Mouse (Mus musculus): Measurements from ENCODE around the gene Cela3b. TPM values are rescaled to one million over a fixed set of nuclear protein-coding genes. Genes with fewer than 3 reads are reported as not detected.
"Not testable (repeated sequence)": the region's sequence is repeated elsewhere in the genome, so short reads cannot be mapped to it uniquely, and the experiment has no call there.

Gene Cela3b
- polyA plus RNA-seq, 1 experiment from 2014 or later, result not detected

GRCm38 (mm10) chr4:137448197-137448596, 17.9 kb upstream of the Cela3b start:
- Histone ChIP-seq H3K4me1 (replicated peaks) (peaks cover 29% of the 10 kb centered on the region), H3K27me3 (replicated peaks) (0 out of 2 replicates have a peak, but pooled peaks cover 3% of the 10 kb centered on the region), H3K9me3 (replicated peaks) (no peaks in the 10 kb centered on the region), H3K4me3 (no peak overlapping the region), H3K36me3 (no peaks in the 10 kb centered on the region), H3K9ac (peak overlapping the region; percentile 8; the same call in 1 of the 2 replicates), H3K4me2 (0 out of 2 replicates have a peak overlapping the region, but pooled peaks have one; percentile 8), H3K27ac (ENCODE audit: poor library complexity, severe bottlenecking) (peak overlapping the region; percentile 18; the same call in 1 of the 2 replicates)
- 29% methylated on average over 6 of the region's 6 CpGs for WGBS
- ATAC-seq (ENCODE audit: insufficient number of reproducible peaks, low FRiP score), result no peak

GRCm38 (mm10) chr4:137447363-137448196, 17.2 kb upstream of the Cela3b start:
- no peak for ATAC-seq (ENCODE audit: insufficient number of reproducible peaks, low FRiP score)
- H3K36me3 ChIP-seq, result no peaks in the 10 kb centered on the region
- no peak overlapping the region for H3K4me3 ChIP-seq
- 0 out of 2 replicates have a peak overlapping the region, but pooled peaks have one; percentile 8 for H3K9ac ChIP-seq
- H3K27ac ChIP-seq (ENCODE audit: poor library complexity, severe bottlenecking), result peak overlapping the region; percentile 18; the same call in 1 of the 2 replicates
- peaks cover 27% of the 10 kb centered on the region for H3K4me1 ChIP-seq (replicated peaks)
- WGBS, result 55% methylated on average over 7 of the region's 7 CpGs
- H3K9me3 ChIP-seq (replicated peaks), result no peaks in the 10 kb centered on the region
- H3K4me2 ChIP-seq, result 0 out of 2 replicates have a peak overlapping the region, but pooled peaks have one; percentile 8
- H3K27me3 ChIP-seq (replicated peaks), result 0 out of 2 replicates have a peak, but pooled peaks cover 3% of the 10 kb centered on the region

GRCm38 (mm10) chr4:137445881-137446280, 15.5 kb upstream of the Cela3b start:
- H3K27ac ChIP-seq (ENCODE audit: poor library complexity, severe bottlenecking), result no peak overlapping the region
- no peak for ATAC-seq (ENCODE audit: insufficient number of reproducible peaks, low FRiP score)
- H3K9me3 ChIP-seq (replicated peaks), result peaks cover 4% of the 10 kb centered on the region; the same call in 1 of the 2 replicates
- WGBS, result 88% methylated on average over 4 of the region's 4 CpGs
- H3K4me1 ChIP-seq (replicated peaks), result peaks cover 27% of the 10 kb centered on the region
- no peak overlapping the region for H3K4me2 ChIP-seq
- no peaks in the 10 kb centered on the region for H3K36me3 ChIP-seq
- no peak overlapping the region for H3K4me3 ChIP-seq
- no peak overlapping the region for H3K9ac ChIP-seq
- 0 out of 2 replicates have a peak, but pooled peaks cover 3% of the 10 kb centered on the region for H3K27me3 ChIP-seq (replicated peaks)

GRCm38 (mm10) chr4:137443625-137444024, 13.3 kb upstream of the Cela3b start:
- H3K4me2 ChIP-seq, result 0 out of 2 replicates have a peak overlapping the region, but pooled peaks have one; percentile 23

GRCm38 (mm10) chr4:137441332-137441731, 11.0 kb upstream of the Cela3b start:
- no peaks in the 10 kb centered on the region for H3K36me3 ChIP-seq
- 0 out of 2 replicates have a peak, but pooled peaks cover 3% of the 10 kb centered on the region for H3K27me3 ChIP-seq (replicated peaks)

More at GRCm38 (mm10) chr4:137443625-137444024, 13.3 kb upstream of the Cela3b start:
- Histone ChIP-seq H3K9me3 (replicated peaks) (peaks cover 4% of the 10 kb centered on the region; the same call in 1 of the 2 replicates), H3K27me3 (replicated peaks) (0 out of 2 replicates have a peak, but pooled peaks cover 3% of the 10 kb centered on the region), H3K4me3 (no peak overlapping the region), H3K36me3 (no peaks in the 10 kb centered on the region), H3K4me1 (replicated peaks) (peaks cover 15% of the 10 kb centered on the region), H3K27ac (ENCODE audit: poor library complexity, severe bottlenecking) (no peak overlapping the region), H3K9ac (no peak overlapping the region)
- no peak for ATAC-seq (ENCODE audit: insufficient number of reproducible peaks, low FRiP score)
- 32% methylated on average over 5 of the region's 5 CpGs for WGBS

GRCm38 (mm10) chr4:137438842-137439241, 8.5 kb upstream of the Cela3b start:
- Histone ChIP-seq H3K27me3 (replicated peaks) (no peaks in the 10 kb centered on the region), H3K4me2 (no peak overlapping the region)
- WGBS, result 66% methylated on average over 8 of the region's 8 CpGs

More at GRCm38 (mm10) chr4:137441332-137441731, 11.0 kb upstream of the Cela3b start:
- 83% methylated on average over 4 of the region's 4 CpGs for WGBS
- no peak for ATAC-seq (ENCODE audit: insufficient number of reproducible peaks, low FRiP score)
- H3K27ac ChIP-seq (ENCODE audit: poor library complexity, severe bottlenecking), result no peak overlapping the region
- H3K4me2 ChIP-seq, result no peak overlapping the region
- H3K4me1 ChIP-seq (replicated peaks), result peaks cover 4% of the 10 kb centered on the region
- H3K4me3 ChIP-seq, result no peak overlapping the region
- H3K9me3 ChIP-seq (replicated peaks), result peaks cover 4% of the 10 kb centered on the region; the same call in 1 of the 2 replicates
- no peak overlapping the region for H3K9ac ChIP-seq

GRCm38 (mm10) chr4:137436979-137437669, 6.8 kb upstream of the Cela3b start:
- Histone ChIP-seq H3K4me2 (no peak overlapping the region), H3K9me3 (replicated peaks) (peaks cover 4% of the 10 kb centered on the region; the same call in 1 of the 2 replicates), H3K27ac (ENCODE audit: poor library complexity, severe bottlenecking) (no peak overlapping the region), H3K27me3 (replicated peaks) (no peaks in the 10 kb centered on the region), H3K9ac (no peak overlapping the region), H3K36me3 (no peaks in the 10 kb centered on the region), H3K4me1 (replicated peaks) (peaks cover 15% of the 10 kb centered on the region), H3K4me3 (no peak overlapping the region)
- WGBS, result 83% methylated on average over 8 of the region's 8 CpGs
- ATAC-seq (ENCODE audit: insufficient number of reproducible peaks, low FRiP score), result no peak

More at GRCm38 (mm10) chr4:137438842-137439241, 8.5 kb upstream of the Cela3b start:
- peaks cover 7% of the 10 kb centered on the region for H3K4me1 ChIP-seq (replicated peaks)
- H3K27ac ChIP-seq (ENCODE audit: poor library complexity, severe bottlenecking), result no peak overlapping the region
- H3K9ac ChIP-seq, result no peak overlapping the region
- peaks cover 4% of the 10 kb centered on the region; the same call in 1 of the 2 replicates for H3K9me3 ChIP-seq (replicated peaks)
- no peak overlapping the region for H3K4me3 ChIP-seq
- peak; percentile 27; the same call in 1 of the 2 replicates for ATAC-seq (ENCODE audit: insufficient number of reproducible peaks, low FRiP score)
- H3K36me3 ChIP-seq, result no peaks in the 10 kb centered on the region

- H3K4me2 ChIP-seq; ATAC-seq (ENCODE audit: insufficient number of reproducible peaks, low FRiP score); H3K9me3 ChIP-seq (replicated peaks); H3K9ac ChIP-seq; H3K4me3 ChIP-seq; H3K27me3 ChIP-seq (replicated peaks); H3K36me3 ChIP-seq: not testable (repeated sequence)
- 47% methylated on average over 10 of the region's 10 CpGs for WGBS
- Histone ChIP-seq H3K27ac (ENCODE audit: poor library complexity, severe bottlenecking) (peak overlapping the region; percentile 73), H3K4me1 (replicated peaks) (peaks cover 15% of the 10 kb centered on the region)
Observed at GRCm38 (mm10) chr4:137432700-137433550, 2.6 kb upstream of the Cela3b start.

- H3K27ac ChIP-seq (ENCODE audit: poor library complexity, severe bottlenecking), result no peak overlapping the region
- WGBS, result 54% methylated on average over 11 of the region's 11 CpGs
Observed at GRCm38 (mm10) chr4:137417712-137418564, 12.4 kb downstream of the Cela3b start.

More at GRCm38 (mm10) chr4:137417712-137418564, 12.4 kb downstream of the Cela3b start:
- H3K9me3 ChIP-seq (replicated peaks), result no peaks in the 10 kb centered on the region
- no peak overlapping the region for H3K4me2 ChIP-seq
- no peak overlapping the region for H3K4me3 ChIP-seq
- no peaks in the 10 kb centered on the region for H3K36me3 ChIP-seq
- no peak for ATAC-seq (ENCODE audit: insufficient number of reproducible peaks, low FRiP score)
- peaks cover 11% of the 10 kb centered on the region; the same call in 1 of the 2 replicates for H3K4me1 ChIP-seq (replicated peaks)
- H3K27me3 ChIP-seq (replicated peaks), result no peaks in the 10 kb centered on the region
- no peak overlapping the region for H3K9ac ChIP-seq
